Mouse (Mus musculus) forebrain, embryonic 10.5 days (tissue): ENCODE results near the gene Zfp61. TPM values are rescaled to one million over a fixed set of nuclear protein-coding genes. Genes with fewer than 3 reads are reported as not detected.

Source experiments
- DNase-seq: peaks from one replicate; pipeline ENCODE4 v3.0.0-alpha.2; 2017; ENCODE audit warnings: low spot score; ENCODE audit errors: extremely low spot score
- H3K27ac ChIP-seq: fragments of 300-500 bp; sonication (generic); 2 replicates; pipeline ENCODE4 v1.5.1; 2016; ENCODE audit warnings: mild to moderate bottlenecking
- H3K27me3 ChIP-seq: fragments of 300-500 bp; sonication (generic); 2 replicates; pipeline ENCODE4 v1.6.1; 2016; ENCODE audit warnings: mild to moderate bottlenecking; ENCODE audit not compliant: poor library complexity, severe bottlenecking
- H3K36me3 ChIP-seq: fragments of 300-500 bp; sonication (generic); replicated peaks from 2 replicates; pipeline ENCODE4 v1.6.1; 2016; ENCODE audit warnings: mild to moderate bottlenecking, moderate library complexity
- H3K4me1 ChIP-seq: fragments of 300-500 bp; sonication (generic); 2 replicates; pipeline ENCODE4 v1.6.1; 2016
- H3K4me3 ChIP-seq: fragments of 300-500 bp; sonication (generic); 2 replicates; pipeline ENCODE4 v1.5.1; 2016; ENCODE audit warnings: mild to moderate bottlenecking, moderate library complexity
- H3K9me3 ChIP-seq: fragments of 300-500 bp; sonication (generic); 2 replicates; pipeline ENCODE4 v1.6.1; 2016; ENCODE audit warnings: mild to moderate bottlenecking, moderate library complexity
- WGBS: fragments of 180-500 bp; shearing (Covaris S2); methylation state at CpG from one replicate; pipeline ENCODE4 v1.1.7; 2016; 5-methylcytosine and 5-hydroxymethylcytosine counted together
- polyA plus RNA-seq: library from polyadenylated mRNA; unstranded; fragments of >200 nt; fragmentation: Nextera tagmentation; extraction: Ambion mirVana; gene quantifications from 2 replicates; pipeline ENCODE4 v1.2.1, GENCODE M21; 2016

The Zfp61 gene
- polyA plus RNA-seq: 39.6 and 41.9 TPM in 2 replicates

GRCm38 (mm10) chr7:24300771-24301282, at the start of gene Zfp61:
Gene Zfp61, minus strand, starts transcription at chr7:24301232.
- Histone ChIP-seq H3K36me3 (peaks cover 60% of the 10 kb centered on the region), H3K9me3 (no peaks in the 10 kb centered on the region; the same call in 1 of the 2 replicates), H3K4me1 (peaks cover 29% of the 10 kb centered on the region), H3K27ac (peak within 1 kb of the TSS; percentile 94), H3K27me3 (no peaks in the 10 kb centered on the region), H3K4me3 (peak within 1 kb of the TSS; percentile 81)
- WGBS: 1% methylated on average over 13 of the region's 13 CpGs
- peak; percentile 87 for DNase-seq

- Histone ChIP-seq H3K4me3 (no peak within 1 kb of the TSS), H3K4me1 (no peaks in the 10 kb centered on the region), H3K9me3 (no peaks in the 10 kb centered on the region; the same call in 1 of the 2 replicates), H3K36me3 (no peaks in the 10 kb centered on the region), H3K27me3 (no peaks in the 10 kb centered on the region), H3K27ac (no peak within 1 kb of the TSS)
- no peak for DNase-seq
- 44% methylated on average over 6 of the region's 6 CpGs for WGBS
Measured at GRCm38 (mm10) chr7:24348896-24349295, 47.9 kb upstream of the Zfp61 start, which contains the start of gene Lypd5. Gene Lypd5, plus strand, starts transcription at chr7:24349196.

DNA sequence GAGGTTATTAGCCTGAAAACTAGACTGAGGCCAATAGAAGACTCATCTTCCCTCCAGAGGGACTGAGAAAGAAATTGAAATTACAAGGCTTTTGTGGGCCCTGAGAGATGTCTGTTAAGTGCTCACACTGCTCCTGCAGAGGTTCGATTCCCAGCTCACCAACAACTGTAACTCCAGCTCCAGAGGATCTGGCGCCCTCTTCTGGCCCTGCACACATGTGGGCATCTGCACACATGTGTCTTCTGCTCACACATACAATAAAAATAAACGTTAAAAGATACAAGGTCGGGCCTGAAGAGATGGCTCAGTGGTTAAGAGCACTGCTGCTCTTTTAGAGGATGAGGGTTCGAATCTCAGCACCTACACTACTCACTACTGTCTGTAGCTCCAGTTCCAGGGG, 45.4 kb upstream of the Zfp61 start:
- Histone ChIP-seq H3K27ac (no peak overlapping the region), H3K36me3 (no peaks in the 10 kb centered on the region), H3K9me3 (no peaks in the 10 kb centered on the region; the same call in 1 of the 2 replicates), H3K27me3 (no peaks in the 10 kb centered on the region), H3K4me3 (no peak overlapping the region), H3K4me1 (no peaks in the 10 kb centered on the region)
- WGBS: 64% methylated on average over 5 of the region's 5 CpGs
- no peak for DNase-seq

DNA sequence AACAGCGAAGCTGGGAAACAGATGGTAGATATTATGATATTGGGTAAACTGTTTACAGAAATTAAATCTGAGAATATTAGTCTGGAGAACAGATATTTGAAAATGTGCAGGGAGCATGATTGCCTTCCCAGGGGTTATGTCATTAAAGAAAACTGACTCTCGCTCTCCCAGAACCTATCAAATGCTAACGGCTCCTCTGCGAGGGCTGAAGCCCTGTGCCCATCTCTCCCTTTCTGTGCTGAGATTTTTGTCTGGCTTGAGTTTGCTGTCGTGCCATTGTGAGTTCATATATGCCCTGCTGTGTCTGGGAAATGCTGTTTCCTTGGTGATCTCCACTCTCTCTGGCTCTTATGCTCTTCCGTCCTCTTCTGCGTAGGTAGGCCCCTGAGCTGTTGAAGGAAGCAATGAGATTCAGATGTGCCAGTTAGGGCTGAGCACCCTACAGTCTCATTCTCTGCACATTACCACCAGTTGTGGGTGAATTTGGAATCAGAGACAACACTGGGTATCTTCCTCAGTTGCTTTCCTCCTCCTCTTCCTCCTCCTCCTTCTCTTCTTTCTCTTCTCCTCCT, 42.8 kb upstream of the Zfp61 start:
- WGBS: 78% methylated on average over 7 of the region's 7 CpGs

GRCm38 (mm10) chr7:24338241-24338640, 37.2 kb upstream of the Zfp61 start:
- Histone ChIP-seq H3K27ac (no peak overlapping the region), H3K4me3 (no peak overlapping the region), H3K4me1 (no peaks in the 10 kb centered on the region), H3K27me3 (peaks cover 17% of the 10 kb centered on the region), H3K9me3 (0 out of 2 replicates have a peak, but pooled peaks cover 6% of the 10 kb centered on the region), H3K36me3 (no peaks in the 10 kb centered on the region)
- no peak for DNase-seq
- 49% methylated on average over 2 of the region's 2 CpGs for WGBS

More for the DNA sequence above, 42.8 kb upstream of the Zfp61 start:
- Histone ChIP-seq H3K4me3 (no peak overlapping the region), H3K27me3 (no peaks in the 10 kb centered on the region), H3K9me3 (peaks cover 6% of the 10 kb centered on the region; the same call in 1 of the 2 replicates), H3K36me3 (no peaks in the 10 kb centered on the region), H3K4me1 (no peaks in the 10 kb centered on the region), H3K27ac (no peak overlapping the region)
- DNase-seq: no peak

GRCm38 (mm10) chr7:24335699-24336309, 34.8 kb upstream of the Zfp61 start:
- H3K4me1 ChIP-seq: no peaks in the 10 kb centered on the region
- 0 out of 2 replicates have a peak, but pooled peaks cover 6% of the 10 kb centered on the region for H3K9me3 ChIP-seq
- H3K4me3 ChIP-seq: no peak overlapping the region
- H3K36me3 ChIP-seq: no peaks in the 10 kb centered on the region
- DNase-seq: peak; percentile 58
- peaks cover 25% of the 10 kb centered on the region for H3K27me3 ChIP-seq
- H3K27ac ChIP-seq: no peak overlapping the region
- WGBS: 15% methylated on average over 5 of the region's 5 CpGs

- Histone ChIP-seq H3K9me3 (no peaks in the 10 kb centered on the region), H3K27ac (no peak within 1 kb of the TSS), H3K27me3 (peaks cover 25% of the 10 kb centered on the region), H3K36me3 (no peaks in the 10 kb centered on the region), H3K4me3 (0 out of 2 replicates have a peak within 1 kb of the TSS, but pooled peaks have one; percentile 1), H3K4me1 (no peaks in the 10 kb centered on the region)
- WGBS: 46% methylated on average over 49 of the region's 49 CpGs
- DNase-seq: no peak
Measured at GRCm38 (mm10) chr7:24333304-24333986, 32.4 kb upstream of the Zfp61 start, which contains the start of gene Tescl. Gene Tescl, minus strand, starts transcription at chr7:24333936.

DNA sequence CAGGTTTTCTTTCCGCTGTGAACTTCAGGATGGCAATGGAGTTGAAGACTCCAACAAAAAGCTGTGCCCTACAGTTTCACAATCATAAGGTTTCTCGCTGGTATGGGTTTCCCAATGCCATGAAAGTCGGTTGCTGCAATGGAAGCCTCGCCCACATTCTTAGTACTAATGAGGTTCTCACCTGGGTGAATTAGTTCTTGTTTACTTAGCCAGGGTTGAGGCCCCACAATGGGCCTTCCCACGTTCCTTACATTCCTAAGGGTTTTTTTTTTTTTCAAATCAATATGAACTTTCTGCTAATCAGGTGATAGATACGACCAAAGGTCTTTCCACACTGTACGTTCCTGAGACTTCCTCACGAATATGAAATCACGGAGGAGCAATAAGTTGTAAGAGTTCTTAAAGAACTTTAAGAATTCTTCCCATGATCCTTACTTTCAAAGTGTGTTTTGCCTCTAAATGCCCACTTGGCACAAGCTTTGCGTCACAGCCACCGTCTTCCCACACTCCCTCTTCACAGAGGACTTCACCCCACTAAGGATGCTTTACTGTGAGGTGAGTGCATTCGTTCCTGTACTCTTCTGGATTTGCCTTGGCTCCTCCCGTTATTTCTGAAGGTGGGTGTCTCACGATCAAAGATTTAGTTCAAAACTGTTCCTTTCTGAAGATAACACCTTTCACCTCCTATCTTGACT, 26.4 kb upstream of the Zfp61 start:
- peaks cover 23% of the 10 kb centered on the region for H3K9me3 ChIP-seq
- no peak overlapping the region for H3K27ac ChIP-seq
- H3K4me1 ChIP-seq: peaks cover 12% of the 10 kb centered on the region
- DNase-seq: no peak
- H3K27me3 ChIP-seq: no peaks in the 10 kb centered on the region
- WGBS: 87% methylated on average over 14 of the region's 14 CpGs
- no peak overlapping the region for H3K4me3 ChIP-seq
- no peaks in the 10 kb centered on the region for H3K36me3 ChIP-seq

GRCm38 (mm10) chr7:24326273-24327135, 25.5 kb upstream of the Zfp61 start:
- Histone ChIP-seq H3K27ac (peak overlapping the region; percentile 73), H3K27me3 (no peaks in the 10 kb centered on the region), H3K9me3 (peaks cover 26% of the 10 kb centered on the region), H3K4me3 (peak overlapping the region; percentile 48), H3K4me1 (peaks cover 12% of the 10 kb centered on the region), H3K36me3 (no peaks in the 10 kb centered on the region)
- no peak for DNase-seq
- WGBS: 49% methylated on average over 20 of the region's 20 CpGs

GRCm38 (mm10) chr7:24325675-24326128, 24.7 kb upstream of the Zfp61 start:
- H3K27me3 ChIP-seq: no peaks in the 10 kb centered on the region
- DNase-seq: peak; percentile 41
- H3K4me1 ChIP-seq: peaks cover 12% of the 10 kb centered on the region
- H3K27ac ChIP-seq: peak overlapping the region; percentile 73
- H3K9me3 ChIP-seq: peaks cover 26% of the 10 kb centered on the region
- WGBS: 3% methylated on average over 13 of the region's 13 CpGs
- no peaks in the 10 kb centered on the region for H3K36me3 ChIP-seq
- peak overlapping the region; percentile 48 for H3K4me3 ChIP-seq

GRCm38 (mm10) chr7:24325197-24325596, 24.2 kb upstream of the Zfp61 start:
- no peak overlapping the region for H3K27ac ChIP-seq
- DNase-seq: no peak
- H3K4me3 ChIP-seq: peak overlapping the region; percentile 48; the same call in 1 of the 2 replicates
- 93% methylated on average over 6 of the region's 6 CpGs for WGBS
- H3K4me1 ChIP-seq: peaks cover 12% of the 10 kb centered on the region
- H3K27me3 ChIP-seq: no peaks in the 10 kb centered on the region
- H3K9me3 ChIP-seq: peaks cover 26% of the 10 kb centered on the region
- H3K36me3 ChIP-seq: no peaks in the 10 kb centered on the region
